Mouse (Mus musculus): ENCODE measurements around the gene Xpr1.

The Xpr1 gene

GRCm38 (mm10) chr1:155335963-155336362 is 81.3 kb downstream of the Xpr1 start:
- DNase-seq (ENCODE audit: low spot score in 2 of 2): no peak

- DNase-seq (ENCODE audit: low spot score in 2 of 2): no peak
Observed at GRCm38 (mm10) chr1:155322183-155322582, 95.0 kb downstream of the Xpr1 start.

GRCm38 (mm10) chr1:155320091-155320833 is 97.0 kb downstream of the Xpr1 start:
- DNase-seq (ENCODE audit: low spot score in 2 of 2): no peak

- no peak for DNase-seq (ENCODE audit: low spot score in 2 of 2)
Observed at GRCm38 (mm10) chr1:155319513-155319912, 97.7 kb downstream of the Xpr1 start.

- DNase-seq (ENCODE audit: low spot score in 2 of 2): no peak
Observed at GRCm38 (mm10) chr1:155311672-155312071, 105.5 kb downstream of the Xpr1 start.

- peak in 1 of 2 experiments; percentile 52 for DNase-seq (ENCODE audit: low spot score in 2 of 2)
Observed at GRCm38 (mm10) chr1:155306879-155307278, 110.3 kb downstream of the Xpr1 start.

- DNase-seq (ENCODE audit: low spot score in 2 of 2): no peak
Observed at GRCm38 (mm10) chr1:155303402-155303801, 113.8 kb downstream of the Xpr1 start.

- no peak for DNase-seq (ENCODE audit: low spot score in 2 of 2)
Observed at GRCm38 (mm10) chr1:155297615-155298014, 119.6 kb downstream of the Xpr1 start.

GRCm38 (mm10) chr1:155297203-155297602 is 120.0 kb downstream of the Xpr1 start:
- DNase-seq (ENCODE audit: low spot score in 2 of 2): no peak

GRCm38 (mm10) chr1:155293446-155293845 is 123.8 kb downstream of the Xpr1 start:
- DNase-seq (ENCODE audit: low spot score in 2 of 2): no peak

GRCm38 (mm10) chr1:155289411-155289810 is 127.8 kb downstream of the Xpr1 start:
- DNase-seq (ENCODE audit: low spot score in 2 of 2): no peak

GRCm38 (mm10) chr1:155288033-155288432 is 129.2 kb downstream of the Xpr1 start:
- DNase-seq (ENCODE audit: low spot score in 2 of 2): no peak

- DNase-seq (ENCODE audit: low spot score in 2 of 2): no peak
Observed at GRCm38 (mm10) chr1:155283808-155284207, 133.4 kb downstream of the Xpr1 start.

GRCm38 (mm10) chr1:155281003-155281793 is 136.0 kb downstream of the Xpr1 start:
- peak; percentile 82 to 85 for DNase-seq (ENCODE audit: low spot score in 2 of 2)

GRCm38 (mm10) chr1:155280306-155280705 is 136.9 kb downstream of the Xpr1 start:
- DNase-seq (ENCODE audit: low spot score in 2 of 2): no peak

GRCm38 (mm10) chr1:155276381-155277033 is 140.7 kb downstream of the Xpr1 start:
- DNase-seq (ENCODE audit: low spot score in 2 of 2): no peak

- DNase-seq (ENCODE audit: low spot score in 2 of 2): no peak
Observed at GRCm38 (mm10) chr1:155275793-155276192, 141.4 kb downstream of the Xpr1 start.

GRCm38 (mm10) chr1:155274976-155275375 is 142.2 kb downstream of the Xpr1 start:
- no peak for DNase-seq (ENCODE audit: low spot score in 2 of 2)

- DNase-seq (ENCODE audit: low spot score in 2 of 2): no peak
Observed at GRCm38 (mm10) chr1:155272953-155273352, 144.3 kb downstream of the Xpr1 start.

- peak in 1 of 2 experiments; percentile 13 for DNase-seq (ENCODE audit: low spot score in 2 of 2)
Observed at GRCm38 (mm10) chr1:155262496-155262895, 154.7 kb downstream of the Xpr1 start.

- DNase-seq (ENCODE audit: low spot score in 2 of 2): peak in 1 of 2 experiments; percentile 15
Observed at GRCm38 (mm10) chr1:155254309-155254708, 162.9 kb downstream of the Xpr1 start.

- peak in 1 of 2 experiments; percentile 23 for DNase-seq (ENCODE audit: low spot score in 2 of 2)
Observed at GRCm38 (mm10) chr1:155253126-155253525, 164.1 kb downstream of the Xpr1 start.
